Mouse (Mus musculus): Measurements from ENCODE around the gene Cux1.

DNA sequence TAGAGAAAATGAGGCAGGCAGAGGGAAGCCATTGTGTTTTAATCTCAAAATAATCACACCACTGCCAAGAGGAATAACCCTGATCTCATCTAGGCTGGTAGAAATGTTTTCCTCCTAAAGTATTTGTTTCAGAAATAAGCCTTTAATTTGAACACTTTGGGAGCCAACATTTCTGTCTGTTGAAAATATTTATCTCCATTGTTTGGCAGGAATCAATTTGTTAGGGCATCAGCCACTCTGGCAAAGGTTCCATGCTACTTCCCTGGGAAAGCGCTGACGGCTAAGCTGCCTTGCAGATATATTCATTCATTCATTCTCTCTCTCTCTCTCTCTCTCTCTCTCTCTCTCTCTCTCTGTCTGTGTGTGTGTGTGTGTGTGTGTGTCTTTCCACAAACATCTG, 70.0 kb downstream of the Cux1 start:
- TF ChIP-seq CTCF (conservative IDR thresholded peaks at IDR 0.05; ENCODE audit: insufficient read depth, insufficient read length, low read depth, low read length) = no peak
- no peak for TF ChIP-seq POLR2A (IDR thresholded peaks at IDR 0.05; ENCODE audit: low read depth, low read length)
